ENCODE assay signal across 19 mouse cellular contexts in genomic region chr9:14150288-14150687, GRCm38 (mm10).
"Had no signal": no experiment of that assay in that cellular context is flagged by ENCODE, and none has a peak within 500 bp of the region (broad histone marks: within the 10 kb centered on the region; RNA-seq: fewer than 3 reads in every experiment).

No protein-coding gene starts in this region.

- H3K27ac ChIP-seq: kidney, postnatal 0 days; left cerebral cortex, adult 2 months; limb, embryonic 15.5 days; liver, embryonic 14.5 days; macrophage; midbrain, embryonic 12.5 days; neural tube, embryonic 13.5 days had no signal

- H3K4me2 ChIP-seq: limb, embryonic 15.5 days; liver, embryonic 11.5 days; lung, embryonic 14.5 days; midbrain, embryonic 12.5 days; neural tube, embryonic 13.5 days had no signal

- H3K9ac ChIP-seq: limb, embryonic 15.5 days; liver, embryonic 14.5 days; liver, postnatal 0 days; lung, embryonic 14.5 days; midbrain, embryonic 12.5 days; neural tube, embryonic 13.5 days had no signal

- H3K4me3 ChIP-seq: left cerebral cortex, adult 2 months; limb, embryonic 15.5 days; midbrain, embryonic 12.5 days; myocyte; neural tube, embryonic 13.5 days had no signal

- ATAC-seq: liver, postnatal 0 days; lung, postnatal 0 days; midbrain, embryonic 16.5 days had no signal

- H3K4me1 ChIP-seq: limb, embryonic 15.5 days; midbrain, embryonic 12.5 days; neural tube, embryonic 13.5 days had no signal

- H3K36me3 ChIP-seq: limb, embryonic 15.5 days; midbrain, embryonic 12.5 days; neural tube, embryonic 13.5 days had no signal

- H3K9me3 ChIP-seq: limb, embryonic 15.5 days; midbrain, embryonic 12.5 days; neural tube, embryonic 13.5 days had no signal

- DNase-seq: kidney, adult 2 months; kidney, postnatal 25 days; layer of hippocampus, postnatal 36 days; left cerebral cortex, postnatal 4 days; liver, postnatal 0 days; lung, embryonic 14.5 days; thymus, adult 18-20 months; thymus, postnatal 36 days had no signal

- H3K27me3 ChIP-seq: limb, embryonic 15.5 days; midbrain, embryonic 12.5 days; neural tube, embryonic 13.5 days had no signal
